Mouse (Mus musculus) kidney, postnatal 36 days (tissue): ENCODE measurements around the gene Atp6v0a4.

Source experiments
- DNase-seq, 2 experiments: peaks; one replicate each; pipeline ENCODE4 v3.0.0; 2021 to 2022; ENCODE audit warnings: mixed read lengths in 2 of 2

Gene Atp6v0a4

GRCm38 (mm10) chr6:38073592-38073991 is 50.8 kb downstream of the Atp6v0a4 start:
- no peak for DNase-seq

GRCm38 (mm10) chr6:38072137-38072796 is 52.1 kb downstream of the Atp6v0a4 start:
- peak; percentile 77 to 84 for DNase-seq

- DNase-seq = no peak
These were observed 53.1 kb downstream of the Atp6v0a4 start for GRCm38 (mm10) chr6:38071256-38071655.

GRCm38 (mm10) chr6:38066215-38066614 is 58.2 kb downstream of the Atp6v0a4 start:
- peak; percentile 57 to 70 for DNase-seq

GRCm38 (mm10) chr6:38065501-38066122 is 58.8 kb downstream of the Atp6v0a4 start:
- no peak for DNase-seq

- no peak for DNase-seq
These were observed 59.3 kb downstream of the Atp6v0a4 start for GRCm38 (mm10) chr6:38065122-38065500.

- no peak for DNase-seq
These were observed 59.8 kb downstream of the Atp6v0a4 start for GRCm38 (mm10) chr6:38064621-38065020.

- peak in 1 of 2 experiments; percentile 40 for DNase-seq
These were observed 65.6 kb downstream of the Atp6v0a4 start for GRCm38 (mm10) chr6:38058805-38059204.

GRCm38 (mm10) chr6:38055471-38056330 is 68.7 kb downstream of the Atp6v0a4 start:
- DNase-seq = peak; percentile 54

GRCm38 (mm10) chr6:38049601-38050000 is 74.8 kb downstream of the Atp6v0a4 start:
- peak in 1 of 2 experiments; percentile 35 for DNase-seq

- peak; percentile 18 to 60 for DNase-seq
These were observed 75.4 kb downstream of the Atp6v0a4 start for GRCm38 (mm10) chr6:38048800-38049561.

GRCm38 (mm10) chr6:38048003-38048402 is 76.4 kb downstream of the Atp6v0a4 start:
- no peak for DNase-seq

- DNase-seq = no peak
These were observed 77.5 kb downstream of the Atp6v0a4 start, which contains the start of gene Svopl for GRCm38 (mm10) chr6:38046838-38047237. Svopl (minus strand) TSS chr6:38046996.

GRCm38 (mm10) chr6:38032801-38033566 is 91.4 kb downstream of the Atp6v0a4 start:
- DNase-seq = peak in 1 of 2 experiments; percentile 27

- DNase-seq = peak; percentile 33 to 69
These were observed 92.4 kb downstream of the Atp6v0a4 start for GRCm38 (mm10) chr6:38031924-38032540.

GRCm38 (mm10) chr6:38028205-38028604 is 96.2 kb downstream of the Atp6v0a4 start:
- DNase-seq = no peak

GRCm38 (mm10) chr6:38027771-38028170 is 96.6 kb downstream of the Atp6v0a4 start:
- DNase-seq = no peak

- DNase-seq = no peak
These were observed 101.1 kb downstream of the Atp6v0a4 start for GRCm38 (mm10) chr6:38023284-38023683.

GRCm38 (mm10) chr6:38021406-38021805 is 103.0 kb downstream of the Atp6v0a4 start:
- DNase-seq = no peak

- DNase-seq = no peak
These were observed 111.6 kb downstream of the Atp6v0a4 start for GRCm38 (mm10) chr6:38012829-38013228.

- DNase-seq = peak; percentile 56 to 65
These were observed 116.9 kb downstream of the Atp6v0a4 start for GRCm38 (mm10) chr6:38007459-38007858.
